Mouse (Mus musculus): ENCODE measurements around the gene Tes. TPM values are rescaled to one million over a fixed set of nuclear protein-coding genes. Genes with fewer than 3 reads are reported as not detected.

Tes gene
- total and polyA plus RNA-seq, 3 experiments, result not detected

DNA sequence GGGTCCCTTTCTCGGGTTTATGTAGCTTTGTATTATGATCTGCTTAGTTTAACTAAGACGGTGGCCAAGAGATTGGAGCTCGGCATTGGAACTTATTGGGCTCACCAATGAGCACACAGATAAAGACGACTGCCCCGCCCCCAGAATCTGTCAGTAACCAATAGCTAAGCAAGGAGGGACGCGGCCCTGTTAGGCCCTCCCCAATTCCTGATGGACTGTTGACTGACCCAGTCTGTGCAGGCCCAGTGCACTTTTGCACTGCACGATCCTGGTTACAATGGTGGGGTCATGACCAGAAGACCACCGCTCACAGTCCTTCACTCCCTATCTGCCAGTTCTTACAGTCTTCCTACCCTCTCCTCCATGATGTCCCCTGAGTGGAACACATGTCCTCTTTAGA, 33.6 kb downstream of the Tes start:
- Histone ChIP-seq H3K9me3 (replicated peaks; ENCODE audit: low read length) (no peaks in the 10 kb centered on the region), H3K27me3 (replicated peaks) (no peaks in the 10 kb centered on the region), H3K4me3 (replicated peaks in 1 of 3; ENCODE audit: low read depth in 2 of 3, low read length in 2 of 3, poor library complexity in 1 of 3) (no peak overlapping the region), H3K27ac (ENCODE audit: insufficient read depth, low read depth) (no peak overlapping the region), H3K36me3 (replicated peaks in 1 of 2; ENCODE audit: control insufficient read depth in 1 of 2, insufficient read depth in 1 of 2, low read length in 1 of 2) (no peaks in the 10 kb centered on the region), H3K4me1 (ENCODE audit: control insufficient read depth in 1 of 2, insufficient read depth in 2 of 2) (0 out of 4 replicates have a peak, but pooled peaks cover 0 to 2% of the 10 kb centered on the region in 2 experiments), H3K79me2 (replicated peaks; ENCODE audit: control insufficient read depth, extremely low read depth, insufficient read depth, poor library complexity, severe bottlenecking) (no peaks in the 10 kb centered on the region), H3K4me2 (ENCODE audit: insufficient read depth, low read depth, poor library complexity, severe bottlenecking) (no peak overlapping the region), H3K9ac (ENCODE audit: insufficient read depth, low read depth) (no peak overlapping the region)
- DNase-seq (ENCODE audit: extremely low read depth), result no peak
- in situ Hi-C loops (cut with MboI; ENCODE audit: low pct_ligation_motif_present, low pct_unique_long_range_greater_than_20kb, low sequenced_read_pairs), result loop anchor here (10.0 kb wide), 1 partner anchor 74 kb away; no protein-coding TSS in a partner anchor
- dilution Hi-C loops (cut with MboI; ENCODE audit: extremely low pct_ligation_motif_present, extremely low pct_unique_long_range_greater_than_20kb, low sequenced_read_pairs), result no loop called here
- TF ChIP-seq RCOR1 (conservative IDR thresholded peaks at IDR 0.05; ENCODE audit: low read depth, low read length), result no peak
- TF ChIP-seq POLR2AphosphoS2 (IDR thresholded peaks at IDR 0.05; ENCODE audit: low read depth, low read length), result no peak
- no peak for TF ChIP-seq CTCF (conservative IDR thresholded peaks at IDR 0.05 in 1 of 2, IDR thresholded peaks at IDR 0.05 in 1 of 2; ENCODE audit: low read depth in 2 of 2, low read length in 2 of 2)
- TF ChIP-seq IRF4 (IDR thresholded peaks at IDR 0.05; ENCODE audit: low read depth, low read length), result no peak
- TF ChIP-seq E2F4 (IDR thresholded peaks at IDR 0.05; ENCODE audit: insufficient replicate concordance, low read depth, low read length), result no peak
- TF ChIP-seq MAX (IDR thresholded peaks at IDR 0.05; ENCODE audit: low read length), result no peak
- TF ChIP-seq JUN (IDR thresholded peaks at IDR 0.05; ENCODE audit: insufficient read depth, low read depth, low read length), result no peak
- TF ChIP-seq PAX5 (IDR thresholded peaks at IDR 0.05; ENCODE audit: low read length), result no peak
- TF ChIP-seq SMC3 (IDR thresholded peaks at IDR 0.05; ENCODE audit: low read depth, low read length), result no peak
- TF ChIP-seq NELFE (IDR thresholded peaks at IDR 0.05; ENCODE audit: low read depth, low read length), result no peak
- TF ChIP-seq SIN3A (IDR thresholded peaks at IDR 0.05; ENCODE audit: low read length), result no peak
- TF ChIP-seq POLR2A (IDR thresholded peaks at IDR 0.05; ENCODE audit: low read depth, low read length), result no peak
- TF ChIP-seq TBP (conservative IDR thresholded peaks at IDR 0.05; ENCODE audit: low read depth, low read length), result no peak
- no peak for TF ChIP-seq TCF12 (IDR thresholded peaks at IDR 0.05; ENCODE audit: low read depth, low read length)
- TF ChIP-seq MAFK (IDR thresholded peaks at IDR 0.05; ENCODE audit: insufficient replicate concordance, low read length), result no peak
- TF ChIP-seq USF1 (IDR thresholded peaks at IDR 0.05; ENCODE audit: low read depth, low read length), result no peak
- no peak for TF ChIP-seq EP300 (IDR thresholded peaks at IDR 0.05; ENCODE audit: low read length)
- TF ChIP-seq ZC3H11A (IDR thresholded peaks at IDR 0.05; ENCODE audit: low read depth, low read length), result no peak

DNA sequence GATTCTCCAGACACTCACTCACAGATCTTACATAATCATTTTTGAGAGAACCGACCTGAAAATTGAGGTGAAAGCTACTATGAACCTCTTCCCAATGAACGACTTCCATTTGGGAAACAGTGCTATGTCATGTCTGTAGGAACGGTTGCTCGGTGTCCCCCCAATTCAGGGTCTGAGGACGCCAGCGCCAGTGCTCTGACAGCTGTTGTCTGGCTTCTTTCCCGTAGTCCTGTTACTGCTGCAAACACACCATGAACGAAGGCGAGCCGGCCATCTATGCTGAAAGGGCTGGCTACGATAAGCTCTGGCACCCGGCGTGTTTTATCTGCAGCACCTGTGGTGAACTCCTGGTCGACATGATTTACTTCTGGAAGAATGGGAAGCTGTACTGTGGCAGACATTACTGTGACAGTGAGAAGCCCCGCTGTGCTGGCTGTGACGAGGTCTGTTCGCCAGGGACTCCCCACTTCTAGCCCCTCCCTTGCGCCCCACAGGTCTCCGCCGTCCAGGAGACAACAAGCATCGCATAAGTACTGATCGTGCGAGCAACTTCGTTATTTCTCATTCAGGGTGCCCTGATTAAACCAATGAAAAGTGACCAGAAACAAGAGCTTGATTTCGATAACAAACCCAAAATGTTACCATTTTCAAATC, 34.7 kb downstream of the Tes start:
- Histone ChIP-seq H3K36me3 (replicated peaks in 1 of 2; ENCODE audit: control insufficient read depth in 1 of 2, insufficient read depth in 1 of 2, low read length in 1 of 2) (no peaks in the 10 kb centered on the region), H3K27me3 (replicated peaks) (no peaks in the 10 kb centered on the region), H3K4me1 (ENCODE audit: control insufficient read depth in 1 of 2, insufficient read depth in 2 of 2) (0 out of 4 replicates have a peak, but pooled peaks cover 0 to 2% of the 10 kb centered on the region in 2 experiments), H3K9ac (ENCODE audit: insufficient read depth, low read depth) (no peak overlapping the region), H3K79me2 (replicated peaks; ENCODE audit: control insufficient read depth, extremely low read depth, insufficient read depth, poor library complexity, severe bottlenecking) (no peaks in the 10 kb centered on the region), H3K4me3 (replicated peaks in 1 of 3; ENCODE audit: low read depth in 2 of 3, low read length in 2 of 3, poor library complexity in 1 of 3) (no peak overlapping the region), H3K27ac (ENCODE audit: insufficient read depth, low read depth) (no peak overlapping the region), H3K4me2 (ENCODE audit: insufficient read depth, low read depth, poor library complexity, severe bottlenecking) (no peak overlapping the region), H3K9me3 (replicated peaks; ENCODE audit: low read length) (no peaks in the 10 kb centered on the region)
- TF ChIP-seq SIN3A (IDR thresholded peaks at IDR 0.05; ENCODE audit: low read length), result no peak
- TF ChIP-seq USF1 (IDR thresholded peaks at IDR 0.05; ENCODE audit: low read depth, low read length), result no peak
- TF ChIP-seq ZC3H11A (IDR thresholded peaks at IDR 0.05; ENCODE audit: low read depth, low read length), result no peak
- no peak for TF ChIP-seq MYC (IDR thresholded peaks at IDR 0.05; ENCODE audit: low read depth, low read length)
- no peak for TF ChIP-seq EP300 (IDR thresholded peaks at IDR 0.05; ENCODE audit: low read length)
- TF ChIP-seq MXI1 (IDR thresholded peaks at IDR 0.05; ENCODE audit: low read depth, low read length), result no peak
- TF ChIP-seq SMC3 (IDR thresholded peaks at IDR 0.05; ENCODE audit: low read depth, low read length), result no peak
- TF ChIP-seq RAD21 (IDR thresholded peaks at IDR 0.05; ENCODE audit: low read depth, low read length), result no peak
- no peak for TF ChIP-seq UBTF (IDR thresholded peaks at IDR 0.05; ENCODE audit: low read depth, low read length)
- TF ChIP-seq MAX (IDR thresholded peaks at IDR 0.05; ENCODE audit: low read length), result no peak
- no peak for TF ChIP-seq BHLHE40 (IDR thresholded peaks at IDR 0.05; ENCODE audit: low read depth, low read length)
- no peak for TF ChIP-seq GABPA (IDR thresholded peaks at IDR 0.05; ENCODE audit: insufficient replicate concordance, low read depth, low read length)
- no peak for TF ChIP-seq ETS1 (conservative IDR thresholded peaks at IDR 0.05; ENCODE audit: low read depth, low read length)
- TF ChIP-seq RCOR1 (conservative IDR thresholded peaks at IDR 0.05; ENCODE audit: low read depth, low read length), result no peak
- no peak for TF ChIP-seq IRF4 (IDR thresholded peaks at IDR 0.05; ENCODE audit: low read depth, low read length)
- no peak for TF ChIP-seq CHD1 (IDR thresholded peaks at IDR 0.05; ENCODE audit: low read depth, low read length)
- no peak for TF ChIP-seq MAZ (IDR thresholded peaks at IDR 0.05; ENCODE audit: low read depth, low read length)
- no peak for TF ChIP-seq TCF12 (IDR thresholded peaks at IDR 0.05; ENCODE audit: low read depth, low read length)
- TF ChIP-seq ZNF384 (IDR thresholded peaks at IDR 0.05; ENCODE audit: low read depth, low read length), result no peak
- TF ChIP-seq KAT2A (IDR thresholded peaks at IDR 0.05; ENCODE audit: insufficient replicate concordance, low read length), result no peak
- dilution Hi-C loops (cut with MboI; ENCODE audit: extremely low pct_ligation_motif_present, extremely low pct_unique_long_range_greater_than_20kb, low sequenced_read_pairs), result no loop called here
- no peak for DNase-seq (ENCODE audit: extremely low read depth)
- in situ Hi-C loops (cut with MboI; ENCODE audit: low pct_ligation_motif_present, low pct_unique_long_range_greater_than_20kb, low sequenced_read_pairs), result loop anchor here (10.0 to 25.0 kb wide), 3 partner anchors 75 to 738 kb away; no protein-coding TSS in a partner anchor

Data from CH12.LX (cell line).